Mouse (Mus musculus): ENCODE measurements at regions not wholly inside any gene's neighbourhood (a gene's known extent, or its start where the extent isn't known, plus 50 kb on each side); places are given as distances from the start of the nearest gene placed in this dataset.

DNA sequence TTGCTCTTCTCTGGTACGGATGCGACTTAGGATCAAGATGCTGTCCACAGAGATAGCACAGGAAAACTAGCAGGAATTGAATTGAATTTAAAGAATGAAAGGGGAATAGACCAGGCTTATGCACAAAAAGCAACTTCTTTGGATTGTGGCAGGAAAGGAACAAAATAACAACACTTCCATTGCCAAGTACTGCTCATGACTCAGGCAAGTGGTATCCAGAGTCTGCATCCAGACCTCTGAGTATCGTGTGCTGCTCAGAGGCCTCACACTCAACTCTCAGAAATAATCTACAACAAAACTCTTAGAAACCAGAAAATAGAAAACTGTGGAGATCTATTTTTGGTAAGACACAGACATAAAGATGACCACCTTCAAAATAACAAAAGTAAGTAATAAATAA lies 176.1 kb upstream of the Egflam start:
- peak in 1 of 2 experiments; percentile 4 for DNase-seq

DNA sequence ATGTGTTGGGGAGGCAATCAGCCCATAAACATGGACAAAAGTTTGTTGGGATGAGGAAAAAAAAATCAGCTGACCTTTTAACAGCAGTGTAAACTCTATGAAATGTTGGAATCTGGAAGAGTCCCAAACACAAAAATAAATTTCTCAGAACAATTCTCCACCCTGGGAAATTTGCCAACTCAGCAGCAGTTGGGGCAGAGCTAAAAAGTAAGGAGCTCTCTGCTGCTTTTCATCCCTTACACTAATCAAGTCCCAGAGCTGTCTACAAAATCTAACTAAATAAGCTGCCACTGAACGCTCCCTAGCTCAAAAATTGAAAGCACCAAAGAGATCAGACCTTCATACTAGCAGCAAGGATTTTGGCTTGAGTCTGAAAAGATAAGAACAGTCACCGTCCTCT lies 176.6 kb upstream of the Egflam start:
- peak in 1 of 2 experiments; percentile 28 for DNase-seq

DNA sequence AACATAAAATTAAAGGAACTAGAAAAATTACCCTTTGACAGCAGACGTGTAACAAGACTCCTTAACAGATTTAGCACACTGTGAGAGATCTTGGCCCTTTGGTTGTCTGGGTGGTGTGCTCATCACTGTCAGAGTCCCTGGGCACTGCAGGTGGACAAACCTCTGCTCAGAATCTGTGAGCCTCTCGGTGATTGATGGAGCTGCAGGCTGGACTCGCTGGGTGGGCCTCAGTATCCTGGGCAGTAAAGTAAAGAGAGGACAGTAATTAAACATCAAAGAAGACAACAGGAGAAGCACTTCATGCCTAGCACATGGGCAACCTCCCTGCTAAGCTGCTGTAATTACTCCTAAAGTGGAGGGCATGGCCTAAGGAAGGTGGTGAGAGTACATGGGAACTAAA lies 180.2 kb upstream of the Egflam start:
- no peak for DNase-seq

DNA sequence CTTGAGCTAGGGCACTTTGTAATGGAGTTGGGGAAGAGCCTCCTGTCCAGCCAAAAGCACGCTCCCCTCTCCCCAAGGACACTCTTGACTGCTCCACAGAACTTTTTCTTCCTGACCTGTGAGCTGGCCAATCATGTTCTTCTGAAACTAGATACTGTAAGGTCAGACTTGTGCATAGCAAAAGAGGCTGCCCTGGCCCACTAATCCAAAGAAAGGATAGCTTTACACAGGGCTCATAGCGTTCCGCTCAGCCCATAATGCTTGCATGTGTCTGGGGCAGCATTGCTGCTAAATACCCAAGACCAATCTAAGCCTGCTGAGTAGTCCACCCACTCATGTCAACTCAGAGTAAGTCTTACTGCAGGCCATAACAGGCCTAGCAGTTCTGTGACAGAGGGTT lies 189.0 kb upstream of the Egflam start:
- no peak for DNase-seq

DNA sequence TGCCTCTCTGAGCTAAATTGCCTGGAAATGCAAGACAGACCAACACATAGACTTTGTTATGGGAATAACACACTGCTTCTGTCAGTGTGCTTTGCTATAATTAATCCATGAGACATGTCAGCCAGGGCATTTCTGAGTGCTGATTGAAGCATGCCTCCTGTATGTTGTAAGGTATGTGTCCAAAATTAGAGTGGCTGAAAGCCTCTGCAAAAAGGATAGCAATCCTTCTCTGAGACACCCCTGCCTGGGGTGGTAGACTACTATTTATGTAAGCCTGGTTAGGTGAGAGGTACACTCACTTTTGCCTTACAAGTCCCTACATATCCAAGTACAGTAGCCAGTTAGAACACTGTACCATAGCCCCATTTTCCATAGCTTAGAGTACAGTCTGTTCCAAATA lies 193.3 kb upstream of the Egflam start:
- DNase-seq, result no peak

DNA sequence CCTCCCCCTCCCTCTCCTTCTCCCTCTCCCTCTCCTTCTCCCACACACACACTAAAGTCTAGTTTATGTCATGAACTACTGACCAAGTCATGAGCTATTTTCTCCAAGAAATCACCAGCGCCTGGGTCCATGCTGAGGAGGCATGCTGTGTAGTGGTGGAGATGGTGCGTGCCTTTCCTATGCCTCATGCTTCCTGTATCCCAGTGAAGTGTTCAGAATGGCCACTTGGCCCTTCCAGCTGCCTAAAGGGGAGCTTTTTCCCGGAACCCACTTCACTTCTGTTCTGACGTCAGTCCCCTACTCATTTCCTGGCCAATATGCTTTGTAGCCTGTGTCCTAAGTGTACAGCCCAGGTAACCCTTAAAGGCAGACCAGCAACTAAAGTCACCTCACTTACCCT lies 199.1 kb upstream of the Egflam start:
- no peak for DNase-seq

DNA sequence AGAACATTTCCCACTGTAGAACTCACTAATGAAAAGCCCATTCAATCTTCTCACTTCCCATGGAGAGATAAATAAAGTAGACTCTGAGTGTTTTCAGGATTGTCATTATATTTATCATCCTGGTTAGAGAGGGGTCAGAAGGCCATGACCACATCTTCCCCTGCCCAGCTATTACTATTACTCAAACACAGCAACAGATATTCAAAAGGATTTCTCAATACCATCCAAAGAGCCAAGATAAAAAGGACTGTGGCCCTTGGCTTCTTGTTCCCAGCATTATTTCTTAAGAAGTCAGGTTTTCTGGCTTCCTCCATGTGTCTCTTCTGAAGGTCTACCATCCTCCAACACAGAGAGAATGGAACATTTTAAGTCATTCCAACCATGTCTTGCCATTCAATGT lies 199.6 kb upstream of the Egflam start:
- no peak for DNase-seq

GRCm38 (mm10) chr15:7601540-7601939 lies 203.3 kb upstream of the Egflam start:
- DNase-seq, result no peak

- DNase-seq, result no peak
Measured at GRCm38 (mm10) chr15:7604847-7605246, 205.8 kb upstream of the Gdnf start.

GRCm38 (mm10) chr15:7617954-7618353 lies 192.7 kb upstream of the Gdnf start:
- DNase-seq, result no peak

DNA sequence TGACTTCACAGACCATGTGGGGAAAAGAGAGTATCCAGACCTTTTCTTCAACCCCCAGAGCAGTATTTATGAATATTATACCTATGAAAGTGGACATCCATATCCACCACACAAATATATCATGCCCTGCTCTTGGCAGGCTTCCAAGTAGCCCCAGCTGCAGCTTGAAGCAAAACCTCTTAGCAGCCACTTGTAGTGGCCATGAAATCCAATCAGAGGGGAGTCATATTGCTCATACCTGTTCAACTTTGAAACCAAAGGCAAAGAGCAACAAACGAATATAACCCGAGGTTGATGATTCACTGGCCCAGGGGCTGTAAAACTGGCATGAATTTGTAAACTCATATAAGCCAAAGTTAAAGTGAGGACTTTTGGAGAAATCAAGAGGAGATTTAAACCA lies 187.6 kb upstream of the Gdnf start:
- DNase-seq, result no peak

- DNase-seq, result no peak
Measured at GRCm38 (mm10) chr15:7624689-7625472, 185.8 kb upstream of the Gdnf start.

- no peak for DNase-seq
Measured at GRCm38 (mm10) chr15:7629826-7630225, 180.8 kb upstream of the Gdnf start.

GRCm38 (mm10) chr15:7635234-7635633 lies 175.4 kb upstream of the Gdnf start:
- no peak for DNase-seq

GRCm38 (mm10) chr15:7639444-7639843 lies 171.2 kb upstream of the Gdnf start:
- DNase-seq, result no peak

- no peak for DNase-seq
Measured at GRCm38 (mm10) chr15:7642075-7642474, 168.6 kb upstream of the Gdnf start.

- DNase-seq, result no peak
Measured at GRCm38 (mm10) chr15:7650705-7651104, 159.9 kb upstream of the Gdnf start.

DNA sequence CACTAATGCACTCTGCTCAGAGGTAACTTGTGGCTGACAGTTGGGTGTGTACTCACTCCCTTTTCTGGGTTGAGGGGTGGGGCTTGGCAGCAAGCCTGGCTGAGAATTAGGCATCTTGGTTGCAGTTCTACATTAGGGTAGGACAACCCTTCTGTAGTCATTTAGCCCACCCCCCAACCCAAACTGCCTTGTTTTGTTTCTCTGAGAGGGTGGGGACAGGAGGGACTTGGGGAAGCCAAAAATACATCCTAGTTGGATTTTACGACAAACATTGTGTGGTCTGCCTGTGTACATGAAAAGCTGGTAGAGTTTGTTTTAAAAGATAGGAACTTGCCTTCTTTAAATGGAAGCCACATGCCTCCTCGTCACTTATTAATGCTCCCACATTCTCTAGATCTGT lies 146.8 kb upstream of the Gdnf start:
- no peak for DNase-seq

DNA sequence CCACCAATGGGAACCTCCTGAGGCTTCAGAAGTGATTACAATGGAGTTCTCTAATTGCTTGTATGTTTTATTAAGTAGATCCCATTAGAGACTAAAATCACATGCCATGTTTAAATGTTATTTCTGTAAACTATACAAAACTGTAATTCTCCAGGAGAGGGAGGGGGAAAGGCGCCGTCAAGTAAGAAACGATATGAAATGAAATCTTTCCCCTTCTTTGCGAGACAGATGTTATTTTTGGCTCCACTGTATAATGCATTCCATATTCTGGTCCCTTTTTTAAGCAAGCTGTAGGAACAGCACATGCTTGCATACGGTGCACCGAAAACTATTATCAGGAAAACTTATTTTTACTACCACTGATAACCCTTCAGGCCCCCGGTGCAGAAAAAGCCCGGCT lies 141.0 kb upstream of the Gdnf start:
- no peak for DNase-seq

GRCm38 (mm10) chr15:7676970-7677369 lies 133.7 kb upstream of the Gdnf start:
- DNase-seq, result no peak

GRCm38 (mm10) chr15:7678711-7679110 lies 131.9 kb upstream of the Gdnf start:
- DNase-seq, result peak; percentile 1 to 9

GRCm38 (mm10) chr15:7681011-7681410 lies 129.6 kb upstream of the Gdnf start:
- no peak for DNase-seq

GRCm38 (mm10) chr15:7683235-7683974 lies 127.2 kb upstream of the Gdnf start:
- no peak for DNase-seq

- DNase-seq, result no peak
Measured at GRCm38 (mm10) chr15:7691251-7691650, 119.4 kb upstream of the Gdnf start.
